Mouse (Mus musculus) G1E (cell line): ENCODE measurements at regions not wholly inside any gene's neighbourhood (a gene's known extent, or its start where the extent isn't known, plus 50 kb on each side); places are given as distances from the start of the nearest gene placed in this dataset.
A peak's percentile ranks its signal among the peaks of the same experiment; 100 is the strongest.

Experiments used
- ATAC-seq: 2 replicates; pipeline ENCODE4 v1.8.0; 2016; ENCODE audit warnings: mild to moderate bottlenecking; ENCODE audit not compliant: insufficient number of reproducible peaks, poor library complexity, low FRiP score, severe bottlenecking; ENCODE audit errors: extremely low read depth
- DNase-seq: peaks from one replicate; pipeline ENCODE4 v3.0.0; 2012; ENCODE audit warnings: low spot score
- H3K27me3 ChIP-seq: 2 replicates; pipeline ENCODE4 v1.6.1; 2012; ENCODE audit warnings: mild to moderate bottlenecking, low read length, inconsistent platforms; ENCODE audit not compliant: insufficient read depth
- H3K36me3 ChIP-seq: replicated peaks from 2 replicates; pipeline ENCODE3; 2012; ENCODE audit warnings: mild to moderate bottlenecking, inconsistent platforms
- H3K4me1 ChIP-seq: 2 replicates; pipeline ENCODE4 v1.6.1; 2012; ENCODE audit warnings: low read depth, low read length, inconsistent platforms, mixed read lengths; ENCODE audit not compliant: insufficient read depth
- H3K4me3 ChIP-seq: 2 replicates; pipeline ENCODE4 v1.5.1; 2012; ENCODE audit warnings: low read depth, mild to moderate bottlenecking, inconsistent platforms, low read length, moderate library complexity, mixed read lengths
- H3K9me3 ChIP-seq: replicated peaks from 2 replicates; pipeline ENCODE4 v1.6.1; 2012; ENCODE audit warnings: inconsistent platforms
- CTCF ChIP-seq: IDR thresholded peaks from 2 replicates; pipeline ENCODE4 v1.5.1; 2012; ENCODE audit warnings: low read depth, low read length, inconsistent platforms, mixed read lengths
- GATA1 ChIP-seq: IDR thresholded peaks from 2 replicates; pipeline ENCODE4 v1.6.1; 2012; ENCODE audit warnings: borderline replicate concordance, low read length, inconsistent platforms, mixed read lengths
- GATA2 ChIP-seq: IDR thresholded peaks from 2 replicates; pipeline ENCODE4 v1.6.1; 2012; ENCODE audit warnings: low read depth, low read length, inconsistent platforms, borderline replicate concordance
- POLR2AphosphoS5 ChIP-seq: IDR thresholded peaks from 2 replicates; pipeline ENCODE4 v1.6.1; 2012; ENCODE audit warnings: low read depth, low read length, inconsistent platforms; ENCODE audit not compliant: insufficient replicate concordance
- TAL1 ChIP-seq: conservative IDR thresholded peaks from 2 replicates; pipeline ENCODE4 v1.6.1; 2012; ENCODE audit warnings: low read depth, low read length, inconsistent platforms, mixed read lengths

DNA sequence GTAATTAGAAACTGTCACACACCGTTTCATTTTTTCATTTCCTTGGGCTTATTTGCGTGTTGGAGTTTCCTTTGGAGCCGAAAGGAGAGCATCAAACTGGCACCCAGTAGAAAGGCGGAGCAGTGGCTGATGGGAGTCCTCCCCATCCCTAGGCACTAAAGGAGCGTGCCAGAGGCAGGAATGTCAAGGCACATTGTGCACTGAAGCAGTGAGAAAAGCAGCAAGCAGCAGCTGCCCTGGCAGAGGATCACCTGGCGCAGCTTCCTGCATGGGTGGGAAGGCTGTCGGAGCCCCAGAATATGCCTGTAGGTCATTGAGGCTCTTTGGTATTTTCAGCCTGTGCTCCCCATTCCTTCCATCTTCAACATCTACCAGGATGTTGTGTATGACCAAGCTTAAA lies 68.3 kb upstream of the Itga4 start:
- Histone ChIP-seq H3K4me1 (peaks cover 20% of the 10 kb centered on the region), H3K27me3 (no peaks in the 10 kb centered on the region), H3K36me3 (no peaks in the 10 kb centered on the region), H3K9me3 (no peaks in the 10 kb centered on the region), H3K4me3 (no peak overlapping the region)
- no peak for TF ChIP-seq GATA2
- no peak for TF ChIP-seq CTCF
- no peak for TF ChIP-seq TAL1
- TF ChIP-seq GATA1, result no peak
- no peak for TF ChIP-seq POLR2AphosphoS5
- DNase-seq, result no peak
- ATAC-seq, result no peak

DNA sequence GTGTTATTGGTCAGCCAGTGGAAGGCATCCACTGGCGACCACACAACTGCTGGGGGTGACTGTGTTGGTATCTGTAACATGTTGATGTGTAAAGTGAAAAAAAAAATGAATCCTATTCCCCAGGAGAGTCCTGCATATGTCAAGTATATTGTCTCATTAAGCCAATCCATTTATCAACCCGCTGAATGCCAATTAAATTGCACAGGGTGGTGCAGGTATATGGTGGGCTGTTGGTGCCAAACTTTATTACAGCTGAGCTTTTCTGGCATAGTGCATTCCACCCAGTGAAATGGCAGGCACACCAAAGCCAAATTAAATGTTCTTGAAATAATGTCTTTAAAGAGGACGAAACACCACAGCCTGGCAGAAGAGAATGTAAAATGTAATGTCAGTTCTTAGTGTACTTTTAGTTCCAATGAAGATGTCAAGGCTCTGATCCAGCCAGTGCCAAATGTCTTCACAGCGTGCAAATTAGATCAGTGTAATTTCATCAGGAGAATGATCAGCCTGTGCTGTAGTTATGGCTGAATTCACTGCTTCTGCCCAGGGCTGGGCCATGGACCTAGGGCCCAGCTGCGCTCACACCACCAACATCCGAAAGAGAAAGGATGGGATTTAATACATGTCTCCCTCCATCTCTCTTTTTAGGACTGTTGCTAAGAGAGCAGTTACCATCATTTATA lies 66.6 kb upstream of the Itga4 start:
- no peaks in the 10 kb centered on the region for H3K9me3 ChIP-seq
- H3K36me3 ChIP-seq, result no peaks in the 10 kb centered on the region
- no peak for TF ChIP-seq GATA1
- no peak for TF ChIP-seq GATA2
- TF ChIP-seq CTCF, result no peak
- no peak for TF ChIP-seq TAL1
- no peak for TF ChIP-seq POLR2AphosphoS5
- peaks cover 24% of the 10 kb centered on the region for H3K4me1 ChIP-seq
- no peak overlapping the region for H3K4me3 ChIP-seq
- DNase-seq (no peak), ATAC-seq (no peak)
- no peaks in the 10 kb centered on the region for H3K27me3 ChIP-seq

DNA sequence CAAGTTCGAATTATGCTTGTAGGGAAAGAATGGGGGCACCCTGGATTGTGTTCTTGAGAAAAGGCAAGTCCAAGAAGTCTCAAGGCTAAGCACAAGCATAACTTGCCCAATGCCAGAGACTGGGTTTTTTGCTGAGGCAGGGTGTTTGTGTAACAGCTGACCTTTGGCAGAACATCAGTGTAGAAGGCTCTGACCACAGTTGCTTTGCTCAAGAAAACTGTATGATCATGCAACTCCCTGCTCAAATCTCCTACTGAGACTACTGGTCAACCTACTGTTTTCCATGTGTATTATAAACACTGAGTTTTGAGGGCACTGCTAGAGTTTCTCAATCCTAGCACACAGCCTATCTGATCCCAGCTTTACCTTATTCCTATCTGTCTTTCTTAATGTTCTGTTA lies 61.4 kb upstream of the Itga4 start:
- no peaks in the 10 kb centered on the region for H3K9me3 ChIP-seq
- DNase-seq (no peak), ATAC-seq (no peak)
- no peak overlapping the region for H3K4me3 ChIP-seq
- peaks cover 8% of the 10 kb centered on the region for H3K4me1 ChIP-seq
- no peaks in the 10 kb centered on the region for H3K27me3 ChIP-seq
- no peak for TF ChIP-seq CTCF
- TF ChIP-seq POLR2AphosphoS5, result no peak
- TF ChIP-seq TAL1, result no peak
- no peak for TF ChIP-seq GATA2
- TF ChIP-seq GATA1, result no peak
- no peaks in the 10 kb centered on the region for H3K36me3 ChIP-seq

DNA sequence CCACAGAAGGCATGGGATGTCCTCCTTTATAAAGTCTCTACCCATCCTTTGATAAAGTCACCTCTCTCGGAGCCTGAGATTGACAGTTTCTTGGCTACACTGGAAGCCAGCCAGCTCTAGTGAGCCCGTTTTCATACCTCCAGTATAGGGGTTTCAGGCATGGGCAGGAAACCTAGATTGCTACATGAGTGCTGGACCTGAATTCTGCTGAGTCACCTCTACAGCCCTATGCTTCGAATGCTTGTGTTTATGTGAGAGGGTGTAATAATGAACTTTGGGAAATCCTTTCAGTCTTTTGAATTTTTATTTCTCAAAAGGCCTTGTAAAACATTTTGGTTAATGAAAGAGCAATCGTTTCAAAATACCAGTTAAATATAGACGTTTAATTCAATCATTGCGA lies 53.5 kb upstream of the Itga4 start:
- H3K27me3 ChIP-seq, result no peaks in the 10 kb centered on the region
- no peaks in the 10 kb centered on the region for H3K36me3 ChIP-seq
- DNase-seq (no peak), ATAC-seq (peak; percentile 60; the same call in 1 of the 2 replicates)
- H3K4me1 ChIP-seq, result peaks cover 10% of the 10 kb centered on the region
- no peak overlapping the region for H3K4me3 ChIP-seq
- TF ChIP-seq TAL1 (no peak), GATA1 (no peak), CTCF (no peak), GATA2 (no peak), POLR2AphosphoS5 (no peak)
- no peaks in the 10 kb centered on the region for H3K9me3 ChIP-seq
